Mouse (Mus musculus) kidney, embryonic 14.5 days (tissue): ENCODE data around the gene A930002H24Rik. TPM values are rescaled to one million over a fixed set of nuclear protein-coding genes. Genes with fewer than 3 reads are reported as not detected.

ENCODE experiments used
- ATAC-seq: fragments of 200-750 bp; cut with Nextera tagmentation; 2 replicates; pipeline ENCODE4 v1.8.0; 2017; ENCODE audit warnings: moderate number of reproducible peaks, mild to moderate bottlenecking, moderate TSS enrichment, moderate library complexity; ENCODE audit not compliant: low FRiP score, low TSS enrichment
- H3K27ac ChIP-seq: fragments of 300-500 bp; sonication (generic); 2 replicates; pipeline ENCODE4 v1.5.1; 2014; ENCODE audit warnings: low read depth, mild to moderate bottlenecking, low read length, moderate library complexity, mixed read lengths
- H3K27me3 ChIP-seq: fragments of 300-500 bp; sonication (generic); 2 replicates; pipeline ENCODE4 v1.6.1; 2014; ENCODE audit warnings: mild to moderate bottlenecking, low read length; ENCODE audit not compliant: control insufficient read depth, insufficient read depth
- H3K36me3 ChIP-seq: fragments of 300-500 bp; sonication (generic); 2 replicates; pipeline ENCODE4 v1.6.1; 2014; ENCODE audit warnings: low read length, mixed read lengths; ENCODE audit not compliant: control insufficient read depth, insufficient read depth
- H3K4me1 ChIP-seq: fragments of 300-500 bp; sonication (generic); 2 replicates; pipeline ENCODE4 v1.6.1; 2014; ENCODE audit warnings: low read length, mixed read lengths; ENCODE audit not compliant: control insufficient read depth, insufficient read depth
- H3K4me2 ChIP-seq: fragments of 300-500 bp; sonication (generic); replicated peaks from 2 replicates; pipeline ENCODE4 v1.6.1; 2014; ENCODE audit warnings: low read depth, mild to moderate bottlenecking, low read length
- H3K4me3 ChIP-seq: fragments of 300-500 bp; sonication (generic); 2 replicates; pipeline ENCODE4 v1.5.1; 2014; ENCODE audit warnings: mild to moderate bottlenecking, low read length
- H3K9ac ChIP-seq: fragments of 300-500 bp; sonication (generic); 2 replicates; pipeline ENCODE4 v1.6.1; 2014; ENCODE audit warnings: low read depth, mild to moderate bottlenecking, low read length, moderate library complexity
- H3K9me3 ChIP-seq: fragments of 300-500 bp; sonication (generic); 2 replicates; pipeline ENCODE4 v1.6.1; 2016; ENCODE audit warnings: low read length; ENCODE audit not compliant: control insufficient read depth
- WGBS: fragments of 180-500 bp; shearing (Covaris S2); extraction: QIAGEN DNeasy Blood & Tissue Kit; methylation state at CpG from one replicate; pipeline ENCODE4 v1.1.7; 2014; 5-methylcytosine and 5-hydroxymethylcytosine counted together
- polyA plus RNA-seq: library from polyadenylated mRNA; unstranded; fragments of >200 nt; fragmentation: Nextera tagmentation; extraction: Ambion mirVana; gene quantifications from 2 replicates; pipeline ENCODE4 v1.2.1, GENCODE M21; 2014

A930002H24Rik gene
- polyA plus RNA-seq, 1 experiment from 2014 or later = 3.8 TPM

- Histone ChIP-seq H3K4me3 (no peak overlapping the region), H3K27me3 (no peaks in the 10 kb centered on the region), H3K4me1 (no peaks in the 10 kb centered on the region), H3K4me2 (no peak overlapping the region), H3K36me3 (no peaks in the 10 kb centered on the region), H3K9ac (no peak overlapping the region), H3K27ac (no peak overlapping the region), H3K9me3 (no peaks in the 10 kb centered on the region)
- WGBS = 85% methylated on average over 8 of the region's 8 CpGs
- ATAC-seq = no peak
These were observed 37.4 kb downstream of the A930002H24Rik start for GRCm38 (mm10) chr17:63826196-63826595.

- ATAC-seq = no peak
- H3K4me2 ChIP-seq = no peak overlapping the region
- WGBS = 95% methylated on average over 4 of the region's 4 CpGs
- H3K4me3 ChIP-seq = no peak overlapping the region
- no peaks in the 10 kb centered on the region for H3K9me3 ChIP-seq
- H3K27me3 ChIP-seq = no peaks in the 10 kb centered on the region
- no peak overlapping the region for H3K9ac ChIP-seq
- H3K36me3 ChIP-seq = no peaks in the 10 kb centered on the region
- no peak overlapping the region for H3K27ac ChIP-seq
- H3K4me1 ChIP-seq = no peaks in the 10 kb centered on the region
These were observed 39.5 kb downstream of the A930002H24Rik start for GRCm38 (mm10) chr17:63824141-63824540.

DNA sequence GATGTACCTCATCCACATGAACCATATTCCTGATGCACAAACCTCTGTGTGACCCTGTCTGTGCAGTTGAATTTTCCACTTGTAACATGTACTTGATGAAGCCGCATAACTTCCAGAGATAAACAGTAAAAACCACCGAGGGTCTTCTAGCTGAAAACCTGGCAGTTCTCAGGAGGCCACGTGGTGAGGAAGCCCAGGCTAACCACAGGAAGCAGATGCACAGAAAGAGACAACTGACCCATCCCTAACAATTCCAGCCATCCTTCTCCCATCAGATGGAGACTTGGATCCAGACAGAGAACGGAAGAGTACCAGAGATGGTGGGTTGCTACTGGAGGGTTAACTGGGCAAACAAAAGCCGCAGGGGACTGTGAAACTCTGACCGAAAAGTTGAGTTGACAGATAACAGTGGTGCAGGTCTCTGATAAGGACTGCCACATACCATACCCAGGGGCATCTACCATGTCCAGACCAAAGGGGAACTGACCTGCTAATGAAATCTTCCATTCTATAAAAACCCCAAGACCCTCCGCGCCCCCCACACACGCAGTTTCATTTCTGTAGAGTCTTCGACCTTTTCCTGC, 45.1 kb downstream of the A930002H24Rik start:
- Histone ChIP-seq H3K4me3 (no peak overlapping the region), H3K4me2 (no peak overlapping the region), H3K4me1 (no peaks in the 10 kb centered on the region), H3K27ac (no peak overlapping the region), H3K9ac (no peak overlapping the region), H3K9me3 (no peaks in the 10 kb centered on the region), H3K36me3 (no peaks in the 10 kb centered on the region), H3K27me3 (no peaks in the 10 kb centered on the region)
- no peak for ATAC-seq
- WGBS = 94% methylated on average over 10 of the region's 10 CpGs

GRCm38 (mm10) chr17:63813552-63813951, 50.0 kb downstream of the A930002H24Rik start:
- Histone ChIP-seq H3K27me3 (no peaks in the 10 kb centered on the region), H3K27ac (no peak overlapping the region), H3K9ac (no peak overlapping the region), H3K36me3 (no peaks in the 10 kb centered on the region), H3K4me1 (no peaks in the 10 kb centered on the region), H3K9me3 (no peaks in the 10 kb centered on the region), H3K4me2 (no peak overlapping the region), H3K4me3 (no peak overlapping the region)
- ATAC-seq = no peak
- 80% methylated on average over 6 of the region's 6 CpGs for WGBS

Other genes with a start within 250 kb of the A930002H24Rik start
- 25.3 and 34.1 TPM in 2 replicates for gene Fer, start 729 bp downstream of the A930002H24Rik start, polyA plus RNA-seq